Mouse (Mus musculus) bone marrow macrophage, adult 2 months (primary cell): ENCODE measurements around the gene Hand2.

Source experiments
- CTCF ChIP-seq: IDR thresholded peaks from 2 replicates; pipeline ENCODE4 v1.5.1; 2012; ENCODE audit warnings: low read depth, mild to moderate bottlenecking, low read length, moderate library complexity
- POLR2A ChIP-seq: IDR thresholded peaks from 2 replicates; pipeline ENCODE4 v1.6.1; 2012; ENCODE audit warnings: mild to moderate bottlenecking, low read depth, low read length, borderline replicate concordance

DNA sequence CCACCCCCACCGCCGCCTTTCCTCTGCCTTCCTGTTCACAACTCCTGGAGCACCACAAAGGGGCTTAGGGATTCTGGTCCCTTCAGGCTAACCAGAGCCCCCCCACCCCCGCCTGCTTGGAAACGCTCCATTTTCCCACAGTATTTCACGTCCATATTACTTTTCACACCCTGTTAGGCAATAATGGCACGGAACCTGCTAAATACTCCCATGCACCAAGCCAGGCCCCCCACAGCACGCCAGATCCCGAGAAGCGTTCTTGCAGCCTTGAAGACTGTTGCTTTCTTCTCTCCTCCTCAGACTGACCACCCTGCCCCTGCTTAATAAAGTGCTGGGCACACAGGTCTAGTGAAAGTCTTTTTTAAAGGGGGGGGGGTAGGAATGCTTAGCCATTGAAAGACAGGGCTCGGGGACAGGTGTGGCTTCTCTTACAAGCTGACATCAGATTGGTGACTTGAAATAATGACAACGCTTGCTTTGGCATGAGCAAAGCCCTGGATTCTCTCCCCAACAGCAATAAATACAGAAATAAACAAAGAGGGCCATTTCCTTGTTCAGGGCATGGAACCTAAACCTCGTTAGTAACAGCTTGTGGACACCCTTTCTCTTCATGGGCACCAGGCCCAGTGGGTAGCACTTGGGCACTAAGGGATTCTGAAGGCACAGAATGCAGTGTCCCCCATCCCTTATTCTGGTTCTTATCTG is 21.8 kb downstream of the Hand2 start:
- TF ChIP-seq CTCF (no peak), POLR2A (no peak)
